Mouse (Mus musculus): ENCODE results near the gene Pde1a.

DNA sequence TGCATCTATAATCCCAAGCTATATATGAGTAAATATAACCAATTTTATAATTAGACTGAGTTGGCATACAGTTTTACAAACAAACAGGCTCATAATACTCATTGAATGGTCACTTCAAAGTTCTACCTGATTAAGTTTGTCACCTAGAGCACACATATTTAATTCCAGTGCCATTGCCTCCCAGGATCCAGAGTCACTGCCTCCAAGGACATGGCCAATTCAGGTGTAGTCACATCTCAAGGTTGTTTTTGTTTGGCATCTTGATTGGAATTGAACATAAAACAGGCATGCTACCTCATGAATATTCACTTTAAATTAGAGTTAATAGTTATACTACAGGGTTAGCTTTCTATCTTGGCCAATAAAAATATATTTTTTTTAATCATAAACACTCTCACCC, 157.0 kb downstream of the Pde1a start:
- TF ChIP-seq CTCF (IDR thresholded peaks at IDR 0.05; ENCODE audit: borderline replicate concordance, insufficient read depth, low read length) (no peak), POLR2A (IDR thresholded peaks at IDR 0.05; ENCODE audit: low read depth, low read length) (no peak)

All from embryonic fibroblast, embryonic 13.5 days (primary cell).